Mouse (Mus musculus) ES-CJ7 (cell line): ENCODE measurements at regions not wholly inside any gene's neighbourhood (a gene's known extent, or its start where the extent isn't known, plus 50 kb on each side); places are given as distances from the start of the nearest gene placed in this dataset.
A peak's percentile ranks its signal among the peaks of the same experiment; 100 is the strongest.

Source experiments
- DNase-seq: peaks from one replicate; pipeline ENCODE4 v3.0.0; 2011; ENCODE audit warnings: low read depth, low spot score

DNA sequence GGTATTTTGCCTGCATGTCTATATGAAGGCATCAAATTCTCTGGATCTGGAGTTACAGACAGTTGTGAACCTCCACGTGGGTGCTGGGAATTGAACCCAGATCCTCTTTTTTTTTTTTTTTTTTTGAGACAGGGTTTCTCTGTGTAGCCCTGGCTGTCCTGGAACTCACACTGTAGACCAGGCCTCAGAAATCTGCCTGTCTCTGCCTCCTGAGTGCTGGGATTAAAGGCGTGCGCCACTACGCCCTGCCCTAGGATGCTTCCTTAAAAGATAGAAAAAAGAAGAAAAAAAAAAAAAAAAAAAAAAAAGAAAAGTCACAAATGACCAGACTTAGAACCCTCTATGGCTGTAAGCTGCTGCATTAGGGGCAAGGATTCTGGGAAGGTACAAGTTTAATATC lies 111.6 kb downstream of the Sox2 start:
- DNase-seq = no peak

DNA sequence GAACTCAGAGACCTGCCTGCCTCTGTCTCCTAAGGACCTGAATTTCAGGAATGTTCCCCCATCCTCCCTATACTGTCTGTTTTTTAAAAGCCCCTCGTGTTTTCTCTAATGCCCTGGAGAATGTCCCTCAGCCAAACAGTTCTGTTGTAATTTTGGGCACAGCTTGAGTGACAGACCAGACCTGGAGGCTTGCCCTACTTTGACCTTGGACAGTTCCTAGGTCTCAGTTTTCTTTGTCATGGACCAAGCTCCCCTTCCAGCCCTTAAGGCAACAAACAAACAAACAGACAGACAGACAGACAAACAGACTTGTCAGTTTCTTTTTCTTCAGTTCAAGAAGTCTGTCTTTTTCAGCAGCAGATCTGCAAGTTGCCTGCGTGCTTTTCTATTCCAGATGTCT lies 114.4 kb downstream of the Sox2 start:
- peak; percentile 72 for DNase-seq

DNA sequence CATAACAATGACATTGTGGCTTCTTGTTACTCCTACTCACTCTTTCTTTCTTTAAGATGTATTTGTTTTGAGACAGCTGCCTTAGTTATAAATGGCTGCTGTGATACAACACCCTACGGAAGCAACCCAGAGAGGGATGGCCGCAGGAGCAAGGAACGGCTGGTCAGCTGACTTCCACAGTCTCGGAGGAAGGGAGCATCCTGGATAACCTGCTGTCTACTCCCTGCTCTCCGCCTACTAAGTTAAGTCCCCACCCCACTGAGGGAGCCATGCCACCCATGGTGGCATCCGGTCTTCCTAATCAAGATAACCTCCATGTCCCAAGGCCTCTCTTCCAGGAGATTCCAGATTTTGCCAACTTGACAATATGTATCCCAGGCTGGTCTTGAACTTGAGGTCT lies 114.9 kb downstream of the Sox2 start:
- DNase-seq = peak; percentile 53

DNA sequence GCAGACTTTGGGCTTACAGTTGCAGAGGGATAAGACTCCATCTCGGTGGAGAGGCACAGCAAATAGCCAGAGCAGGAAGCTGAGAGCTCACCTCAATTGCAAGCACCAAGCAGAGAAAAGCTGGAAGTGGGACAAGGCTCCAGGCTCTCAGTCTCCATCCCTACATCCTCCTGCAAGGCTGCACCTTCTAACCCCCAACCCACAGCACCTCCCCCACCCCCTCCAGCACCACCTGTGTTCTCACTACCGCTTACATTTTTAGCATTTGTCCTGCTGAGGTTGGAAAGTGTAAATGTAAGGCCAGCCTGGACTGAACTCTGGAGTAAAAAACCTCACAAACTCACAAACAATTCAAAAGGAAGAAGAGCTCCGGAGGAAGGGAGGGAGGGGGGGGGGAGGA lies 119.6 kb downstream of the Sox2 start:
- peak; percentile 68 for DNase-seq

DNA sequence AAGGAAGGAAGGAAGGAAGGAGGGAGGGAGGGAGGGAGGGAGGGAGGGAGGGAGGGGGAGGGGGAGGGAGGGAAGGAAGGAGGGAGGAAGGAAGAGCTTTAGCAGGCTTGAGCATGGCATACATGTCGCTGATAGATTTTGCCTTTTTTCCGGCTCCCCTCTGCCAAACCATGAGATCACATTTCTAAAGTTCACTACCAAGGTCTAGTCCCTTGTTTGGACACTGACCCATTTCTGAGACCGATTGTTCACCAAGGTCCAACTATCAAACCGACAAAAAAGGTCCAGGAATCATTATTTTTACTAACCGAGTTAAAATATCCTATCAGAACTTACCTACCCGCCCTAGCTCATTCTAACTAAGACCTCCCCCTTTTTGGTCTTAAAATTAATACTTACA lies 120.1 kb downstream of the Sox2 start:
- DNase-seq = no peak

DNA sequence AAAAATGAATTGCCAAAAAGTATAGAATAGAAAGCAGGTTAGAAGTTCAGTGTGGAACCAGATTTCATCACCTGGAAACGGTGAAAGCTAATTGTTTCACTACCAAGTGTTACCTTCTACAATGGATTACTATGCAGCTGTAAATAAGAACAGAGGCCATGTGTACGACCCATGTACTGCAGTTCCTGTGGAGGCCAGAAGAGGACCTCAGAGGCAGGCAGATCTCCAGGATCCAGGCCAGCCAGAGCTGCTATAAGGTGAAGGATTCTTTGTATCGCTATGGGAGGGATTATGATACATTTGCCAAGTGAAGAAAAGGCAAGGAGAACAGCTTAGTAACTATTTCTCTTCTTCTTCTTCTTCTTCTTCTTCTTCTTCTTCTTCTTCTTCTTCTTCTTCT lies 121.8 kb downstream of the Sox2 start:
- peak; percentile 66 for DNase-seq

DNA sequence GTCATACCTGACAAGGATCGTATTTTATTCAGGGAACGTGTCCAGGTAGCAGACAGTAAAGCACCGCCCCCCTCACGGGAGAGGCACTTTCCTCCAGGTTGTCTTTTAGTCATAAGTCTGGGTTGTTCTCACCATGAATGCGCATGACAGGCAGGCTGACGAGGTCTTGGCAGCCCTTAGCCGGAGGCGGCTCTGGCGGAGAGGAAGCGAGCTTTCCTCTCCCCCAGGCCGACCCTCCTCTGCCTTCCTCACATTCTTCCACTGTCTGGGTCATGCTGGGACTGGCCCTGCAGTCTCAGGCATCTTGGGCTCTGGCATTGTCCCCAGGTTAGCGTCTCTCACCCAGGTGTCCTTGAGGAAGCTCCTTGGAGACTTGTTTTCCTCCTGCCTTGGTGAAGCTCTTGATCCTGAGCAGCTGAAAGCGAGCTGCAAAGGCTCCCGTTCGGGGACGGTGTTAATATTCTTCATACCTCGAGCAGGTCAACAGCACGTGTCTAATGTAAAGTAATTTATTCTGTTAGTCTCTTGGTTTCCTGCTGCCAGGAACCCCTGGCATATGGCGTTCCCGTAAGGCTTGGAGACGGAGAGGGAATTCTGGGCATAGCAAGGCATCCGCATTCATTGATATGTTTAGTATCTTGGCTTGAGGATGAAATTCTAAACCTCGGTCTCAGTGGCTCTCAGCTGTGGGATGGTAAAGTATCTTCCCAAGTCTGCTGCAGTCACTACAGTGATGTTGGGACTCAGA lies 123.6 kb downstream of the Sox2 start:
- no peak for DNase-seq

DNA sequence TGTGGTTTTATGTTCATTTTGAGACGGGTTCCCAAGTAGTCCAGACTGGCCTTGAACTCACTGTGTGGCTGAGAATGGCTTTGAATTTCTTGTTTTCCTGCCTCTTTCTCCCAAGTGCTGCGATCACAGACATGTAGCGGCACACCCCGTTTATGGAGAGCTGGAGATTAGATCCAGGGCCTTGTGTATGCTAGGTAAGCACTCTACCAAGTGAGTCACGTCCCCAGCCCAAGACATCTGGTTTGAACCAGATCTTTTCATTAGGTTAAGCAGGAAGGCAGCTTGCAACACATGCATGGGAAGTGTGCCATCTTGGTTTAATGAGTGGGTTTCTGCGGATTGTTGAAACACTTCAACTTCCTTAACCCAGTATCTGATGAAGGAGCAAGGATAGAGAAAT lies 131.6 kb downstream of the Sox2 start:
- DNase-seq = no peak

DNA sequence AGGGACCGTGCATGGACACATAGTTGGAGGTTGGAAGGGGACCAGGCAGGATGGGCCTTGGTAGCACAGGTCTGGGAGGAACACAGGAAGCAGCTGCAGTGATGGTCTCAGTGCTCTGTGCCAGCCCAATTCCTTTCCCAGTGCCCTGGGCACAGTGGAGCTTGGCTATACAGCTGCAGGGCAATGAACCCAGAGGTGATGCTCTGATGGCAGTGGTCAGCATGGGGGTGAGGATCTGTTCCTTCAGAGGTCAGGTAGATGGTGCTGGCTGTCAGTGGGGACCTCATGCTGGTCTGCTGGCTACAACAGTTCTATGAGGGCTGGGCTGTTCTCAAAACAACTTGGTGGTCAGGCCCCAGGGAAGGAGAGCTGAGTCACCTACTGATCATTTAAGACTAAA lies 133.2 kb downstream of the Sox2 start:
- no peak for DNase-seq

DNA sequence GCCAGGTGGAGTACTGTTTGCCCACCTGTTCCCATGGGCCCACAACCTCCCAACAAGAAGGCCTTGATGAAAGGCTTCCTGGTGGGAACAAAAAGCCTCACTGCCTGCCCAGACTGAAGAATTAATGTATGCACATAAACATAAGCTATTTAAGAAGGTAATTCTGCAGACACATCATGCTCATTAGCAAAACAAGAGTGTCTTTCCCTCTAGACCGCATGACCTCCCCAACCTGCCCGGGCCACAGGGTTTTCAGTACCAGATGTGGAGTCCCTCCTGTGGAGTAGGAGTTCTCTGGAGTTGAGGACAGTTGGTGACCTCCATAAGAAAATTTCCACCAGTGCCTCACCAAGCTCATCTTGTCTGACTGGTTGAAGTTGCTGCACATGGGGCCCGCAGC lies 137.0 kb downstream of the Sox2 start:
- peak; percentile 56 for DNase-seq

DNA sequence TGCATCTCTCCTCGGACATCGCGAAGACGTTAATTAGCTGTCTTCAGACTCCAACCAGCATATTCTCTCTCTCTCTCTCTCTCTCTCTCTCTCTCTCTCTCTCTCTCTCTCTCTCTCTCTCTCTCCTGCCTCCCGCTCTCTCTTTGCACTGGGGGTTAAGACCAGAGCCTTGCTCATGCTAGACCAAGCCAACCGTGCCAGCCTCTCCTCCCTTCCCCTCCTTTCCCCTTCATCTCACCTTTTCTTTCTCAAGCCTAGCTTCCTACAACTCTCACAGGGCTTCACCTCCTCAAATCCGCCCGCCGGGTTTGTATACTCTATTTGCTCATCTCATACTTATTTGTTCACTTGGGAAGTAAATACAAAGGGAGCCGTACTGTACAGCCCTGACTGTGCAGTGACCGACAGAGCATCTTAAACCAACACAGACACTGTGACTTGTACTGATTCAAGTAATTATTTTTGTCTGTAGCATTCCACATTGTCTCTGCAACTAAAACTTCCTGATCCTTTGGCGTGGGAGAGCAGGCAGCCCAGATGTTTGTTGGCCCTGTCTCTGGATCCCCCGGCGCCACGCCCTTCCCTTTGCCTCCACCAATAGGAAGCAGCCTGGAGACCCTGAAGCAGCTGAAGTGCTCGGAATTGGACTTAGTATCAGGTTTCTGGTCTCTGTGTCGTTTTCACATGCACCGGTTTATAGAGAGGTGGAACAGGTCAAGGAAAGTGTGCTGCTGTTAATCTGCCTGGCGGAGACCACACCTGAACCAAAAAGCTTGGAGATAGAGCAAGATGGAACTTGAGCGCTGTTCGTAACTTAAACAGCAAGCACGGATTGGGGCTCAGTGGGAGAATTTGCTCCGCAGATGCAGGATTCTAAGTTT lies 145.1 kb downstream of the Sox2 start:
- DNase-seq = peak; percentile 86

DNA sequence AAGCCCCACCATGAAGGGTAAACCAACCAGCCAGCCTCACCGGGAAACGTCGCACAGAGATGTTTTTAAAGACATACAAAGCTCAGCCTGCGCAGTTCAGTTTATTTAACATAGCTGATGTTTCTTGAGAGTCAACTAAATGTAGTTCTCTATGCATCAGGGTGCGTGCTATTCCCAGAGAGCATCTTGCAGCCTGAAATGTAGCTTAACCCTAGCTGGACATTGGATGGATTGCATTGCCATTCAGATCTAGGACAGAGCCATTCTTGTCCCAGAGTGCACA lies 145.7 kb downstream of the Sox2 start:
- DNase-seq = no peak

DNA sequence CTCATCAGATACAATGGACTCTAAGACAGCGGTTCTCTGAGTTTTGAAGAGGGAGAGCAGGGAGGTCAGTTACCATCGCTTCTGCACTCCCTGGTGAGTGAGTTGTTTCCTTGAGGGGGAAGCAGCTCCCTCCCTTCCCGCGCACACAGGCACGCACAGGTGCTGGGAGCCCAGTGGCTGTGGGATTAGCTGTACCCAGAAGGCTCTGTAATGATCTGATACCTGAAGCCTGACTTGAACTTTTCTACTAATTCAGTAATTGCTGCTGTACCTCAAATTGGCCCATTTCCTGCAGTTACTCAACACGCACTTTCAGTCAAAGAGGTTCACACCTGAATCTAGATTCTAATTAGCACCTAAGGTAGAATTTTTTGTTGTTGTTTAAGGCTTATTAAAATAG lies 158.6 kb downstream of the Sox2 start:
- no peak for DNase-seq

DNA sequence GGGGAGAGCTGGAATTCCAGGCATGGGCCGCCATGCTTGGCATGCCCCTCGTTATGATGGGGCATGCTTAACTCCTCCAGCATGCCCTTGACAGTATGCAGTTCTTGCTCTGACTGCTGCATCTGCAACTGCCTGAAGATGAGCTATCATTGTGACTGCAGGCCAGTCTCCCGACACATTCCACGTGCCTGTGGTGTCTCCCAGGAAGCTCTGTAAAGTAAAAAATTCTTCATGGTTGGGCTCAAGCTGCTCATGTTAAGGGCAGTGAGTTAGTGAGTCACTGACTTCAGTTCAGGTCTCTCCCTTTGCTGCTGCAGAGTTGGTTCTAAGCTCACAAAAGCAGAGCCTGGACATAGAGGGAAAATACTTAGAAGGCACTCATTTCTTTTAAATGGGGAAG lies 161.5 kb downstream of the Sox2 start:
- DNase-seq = no peak

DNA sequence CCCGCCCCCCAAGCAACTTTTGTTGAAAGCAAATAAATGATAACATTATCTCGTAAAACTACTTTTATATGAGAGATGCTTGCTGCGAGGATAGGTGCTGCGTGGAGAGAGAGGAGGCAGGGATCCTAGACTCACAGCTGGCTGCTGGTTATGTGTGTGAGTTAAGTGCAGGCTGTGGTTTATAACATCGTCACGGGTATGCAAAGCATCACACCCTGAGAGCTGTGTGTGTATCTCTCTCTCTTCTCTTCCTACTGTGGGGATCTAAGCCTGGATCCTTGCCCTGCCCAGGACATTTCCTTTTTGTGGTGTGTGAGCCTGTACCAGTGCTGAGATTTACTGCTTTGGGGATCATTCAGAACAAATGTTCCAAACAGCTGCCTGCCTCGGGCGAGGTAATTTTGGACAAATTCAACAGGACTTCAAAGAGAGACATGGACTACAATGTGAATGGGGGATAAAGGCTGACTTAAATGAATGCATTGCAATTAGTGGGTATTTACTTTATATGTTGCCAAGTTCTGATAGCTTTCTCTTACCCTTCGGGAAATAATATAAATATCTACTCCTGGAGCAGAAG lies 162.9 kb downstream of the Sox2 start:
- DNase-seq = no peak

DNA sequence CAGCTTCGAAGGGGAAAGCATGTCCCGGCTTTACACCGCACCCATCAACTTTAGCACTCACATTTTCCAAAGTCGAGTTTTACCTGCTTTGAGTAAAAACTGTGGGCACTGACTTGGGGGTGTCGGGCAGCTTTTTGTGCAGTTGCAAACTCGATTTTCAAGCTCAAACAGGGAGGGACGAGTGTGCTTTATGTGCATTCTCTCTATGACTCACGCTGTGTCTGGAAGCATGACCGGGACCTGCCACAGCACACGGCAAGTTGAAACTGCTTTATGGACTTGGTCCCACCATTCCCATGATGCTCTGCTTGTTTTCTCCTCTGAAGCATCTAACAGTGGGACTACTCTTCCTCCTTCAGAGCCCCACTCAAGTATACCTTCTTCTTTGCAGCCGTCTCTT lies 174.8 kb downstream of the Sox2 start:
- no peak for DNase-seq

DNA sequence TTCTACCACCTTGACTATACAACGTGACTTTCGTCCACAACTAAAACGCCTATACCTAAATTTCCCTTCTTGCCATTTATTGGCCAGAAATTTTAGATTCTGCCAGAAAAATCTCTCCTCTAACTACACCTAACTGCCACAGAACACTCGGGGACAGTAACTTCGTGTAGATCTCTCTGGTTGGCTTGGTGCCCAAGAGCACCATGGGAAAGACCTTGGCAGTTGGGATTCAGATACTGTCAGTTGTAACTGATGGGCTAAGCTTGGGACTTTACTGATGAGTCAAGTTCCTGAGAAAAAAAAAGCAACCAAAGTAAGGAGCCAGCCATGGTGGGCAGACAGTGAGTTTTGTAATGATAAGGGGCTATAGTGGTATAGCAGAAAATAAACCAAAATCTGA lies 176.2 kb downstream of the Sox2 start:
- no peak for DNase-seq

DNA sequence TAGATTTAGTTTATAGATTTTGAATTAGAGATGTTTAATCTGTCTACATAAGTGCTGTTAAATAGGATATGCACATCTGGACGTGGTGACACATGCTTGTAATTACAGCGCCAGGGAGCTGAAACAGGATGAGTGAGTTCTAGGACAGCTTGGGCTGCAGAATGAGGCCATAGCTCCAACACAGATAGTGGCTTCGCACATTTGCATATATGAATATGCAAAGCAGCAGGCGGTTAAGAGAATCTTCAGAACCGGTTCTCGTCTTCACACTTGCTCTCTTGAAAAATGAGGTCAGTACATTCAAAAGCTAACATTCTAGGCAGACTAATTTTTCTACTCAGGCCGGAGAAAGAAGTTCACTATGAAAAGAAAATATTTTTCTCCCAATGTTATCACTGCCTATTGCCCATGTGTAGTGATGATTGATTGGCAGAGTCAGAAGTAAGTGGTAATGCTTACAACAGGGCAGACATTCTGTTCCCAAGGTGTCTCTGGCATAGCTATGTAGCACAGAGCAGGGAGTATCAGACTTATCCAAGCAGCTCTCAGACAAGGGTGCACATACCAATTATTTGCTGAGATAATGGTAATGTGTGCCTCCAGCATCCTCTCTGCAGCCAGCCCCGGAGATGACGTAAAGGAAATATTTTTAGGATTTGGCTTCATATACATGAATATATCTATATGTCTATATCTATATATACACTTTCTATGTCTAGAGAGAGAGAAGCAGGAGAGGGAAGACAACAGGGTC lies 178.4 kb downstream of the Sox2 start:
- no peak for DNase-seq

DNA sequence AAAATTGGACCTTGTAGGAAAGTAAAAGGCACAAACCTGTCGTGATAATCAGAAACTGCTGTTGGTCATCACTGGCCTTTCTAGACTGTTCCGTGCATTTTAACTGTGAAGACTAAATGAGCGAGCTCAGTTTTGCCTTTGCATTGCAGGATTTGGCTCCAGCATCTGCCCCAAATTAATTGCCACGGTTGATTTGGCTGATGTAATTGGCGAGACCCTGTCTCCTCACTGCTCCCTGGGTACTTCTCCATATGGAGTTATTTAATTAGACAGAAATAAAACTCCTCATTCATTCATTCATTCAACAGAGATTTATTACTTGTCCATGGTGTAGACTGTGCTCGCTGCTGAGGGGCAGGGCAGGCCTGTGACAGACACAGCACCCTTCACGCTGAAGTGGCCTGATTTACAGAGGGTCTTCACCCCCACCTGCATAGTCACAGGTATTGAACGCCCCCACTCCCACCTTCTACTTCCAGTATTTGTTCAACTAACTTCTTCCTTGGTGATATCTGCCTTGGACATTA lies 186.6 kb downstream of the Sox2 start:
- DNase-seq = no peak

DNA sequence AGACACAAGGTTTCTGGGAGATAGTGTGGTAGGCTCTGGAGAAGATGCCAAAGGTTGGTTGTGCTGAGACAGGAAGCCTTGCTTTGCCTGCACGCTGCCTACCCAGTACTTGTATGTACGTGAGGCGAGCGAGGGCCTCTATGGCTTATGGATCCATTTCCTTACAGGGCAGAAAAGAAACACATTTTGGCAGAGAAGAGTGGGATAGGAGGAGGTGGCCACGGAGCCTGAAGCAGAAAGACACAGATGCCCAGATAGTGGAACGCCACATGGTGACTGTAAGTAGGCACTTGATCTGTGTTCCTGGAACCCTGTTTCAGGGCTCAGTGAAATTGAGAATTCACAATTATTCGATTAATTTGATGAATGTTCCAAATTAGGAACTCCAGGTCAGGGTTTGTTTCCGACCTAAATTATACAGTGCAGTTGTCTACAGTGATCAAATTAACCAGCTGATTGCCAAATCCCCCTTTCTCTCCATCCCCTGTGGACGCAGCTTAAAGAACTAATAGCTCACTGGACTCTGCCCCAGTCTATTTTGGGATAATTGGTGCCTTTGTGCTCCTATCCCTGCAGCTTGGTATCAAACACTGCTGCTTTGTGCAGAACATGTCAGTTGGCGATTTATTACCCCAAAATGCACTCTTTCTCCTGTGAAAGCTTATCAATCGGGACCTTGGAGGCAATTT lies 187.6 kb downstream of the Sox2 start:
- no peak for DNase-seq

DNA sequence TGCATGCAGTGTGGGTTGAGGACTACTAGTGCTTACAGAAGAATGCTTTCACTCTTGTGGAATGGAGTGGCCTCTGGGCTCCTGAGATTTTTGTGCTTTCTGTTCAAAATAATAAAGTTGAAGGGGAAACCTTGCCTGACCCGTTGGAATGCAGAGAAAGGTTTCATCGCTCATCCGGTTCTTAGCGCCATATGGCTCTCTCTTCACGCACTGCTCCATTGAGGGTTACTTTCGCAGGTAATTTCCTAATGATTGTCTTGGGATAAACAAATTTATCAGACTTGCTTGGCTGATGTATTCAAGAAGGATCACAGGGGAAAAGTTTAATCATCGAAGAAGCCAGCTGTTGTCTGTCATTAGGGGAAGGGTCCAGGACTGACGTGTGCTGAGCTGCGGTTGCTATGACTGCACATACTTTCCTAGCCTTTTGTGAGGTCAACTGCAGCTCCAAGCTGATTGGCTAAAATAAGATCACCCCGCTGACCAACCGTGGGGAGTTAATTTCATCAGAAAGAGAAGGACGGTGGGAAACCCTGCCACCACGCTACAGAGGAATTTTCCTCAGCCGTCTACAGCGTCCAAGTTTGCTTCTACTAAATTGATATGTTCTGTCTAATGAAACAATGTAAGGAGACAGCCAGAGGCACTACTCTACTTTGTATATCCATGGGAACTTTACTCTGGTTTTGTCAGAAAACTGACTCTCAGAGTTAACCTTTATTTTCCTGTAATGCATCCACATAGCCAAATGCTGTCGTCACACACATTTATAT lies 210.9 kb downstream of the Sox2 start:
- no peak for DNase-seq
